In the genomic region with DNA sequence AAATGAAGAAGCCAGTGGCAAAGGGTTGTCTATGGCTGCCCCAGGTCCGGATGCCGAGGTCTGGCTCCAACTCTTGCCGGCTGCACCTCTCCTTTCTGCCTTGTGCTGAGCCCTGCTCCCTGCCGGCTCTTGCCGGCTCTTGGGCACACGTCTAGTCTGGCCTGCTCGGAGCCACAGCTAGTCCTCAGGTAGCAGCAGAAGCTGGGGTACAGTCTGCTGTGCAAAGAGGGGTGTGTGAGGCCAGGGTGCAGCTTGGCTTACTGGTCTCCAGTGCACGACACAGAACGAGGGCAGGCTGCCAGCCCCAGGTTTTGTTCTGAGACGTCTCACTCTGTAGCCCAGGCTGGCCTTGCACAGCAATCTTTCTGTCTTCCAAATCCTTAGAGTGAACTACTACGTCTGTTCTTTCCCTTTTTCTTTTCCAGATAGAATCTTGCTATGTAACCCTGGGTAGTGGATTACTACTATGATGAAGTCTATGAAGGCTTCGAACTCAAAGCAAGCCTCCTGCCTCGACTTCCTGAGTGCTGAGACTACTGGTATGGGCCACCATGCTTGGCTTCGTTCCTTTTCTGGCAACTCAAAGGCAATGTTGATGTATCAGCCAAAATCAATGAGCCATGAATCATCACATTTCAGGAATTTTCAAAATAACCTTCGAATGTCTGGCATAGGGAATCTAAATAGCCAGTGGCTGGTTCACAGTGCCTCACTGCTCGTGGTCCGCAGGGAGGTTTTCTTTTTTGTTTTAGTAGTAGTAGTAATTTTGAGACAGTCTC, we compare ENCODE assay signal across 9 mouse cellular contexts. TPM values are rescaled to one million over a fixed set of nuclear protein-coding genes. Genes with fewer than 3 reads are reported as not detected.
DNase-seq lines count a peak whose midpoint lies in the region; ATAC-seq and TF ChIP-seq lines count a peak whose summit lies in the region.
"Had no signal": no experiment of that assay in that cellular context is flagged by ENCODE, and none has a peak within 500 bp of the region (broad histone marks: within the 10 kb centered on the region; RNA-seq: fewer than 3 reads in every experiment).

No protein-coding gene starts in this region.

- no peak for ATAC-seq in kidney, embryonic 16.5 days (ENCODE audit: low FRiP score, low TSS enrichment)
- ATAC-seq in liver, embryonic 12.5 days: no peak

- H3K4me2 ChIP-seq in kidney, embryonic 16.5 days (replicated peaks; ENCODE audit: low read depth, low read length): no peak overlapping the region
- H3K4me2 ChIP-seq in liver, embryonic 12.5 days: peak overlapping the region; percentile 62

- TF ChIP-seq POLR2A in bone marrow, adult 2 months (IDR thresholded peaks at IDR 0.05; ENCODE audit: borderline replicate concordance, control insufficient read depth, low read depth, low read length): peak; percentile 22; the same call in 1 of the 2 replicates

- H3K9ac ChIP-seq in kidney, embryonic 16.5 days (replicated peaks; ENCODE audit: low read length): peak overlapping the region; percentile 33; the same call in 1 of the 2 replicates
- H3K9ac ChIP-seq in liver, embryonic 12.5 days: peak overlapping the region; percentile 63

- H3K4me3 ChIP-seq in kidney, embryonic 16.5 days (ENCODE audit: low read length): no peak overlapping the region
- no peak overlapping the region for H3K4me3 ChIP-seq in bone marrow, adult 2 months (replicated peaks; ENCODE audit: control insufficient read depth, low read depth, low read length)
- no peak overlapping the region for H3K4me3 ChIP-seq in embryonic facial prominence, embryonic 10.5 days
- H3K4me3 ChIP-seq in liver, embryonic 12.5 days: no peak overlapping the region

- H3K27me3 ChIP-seq in kidney, embryonic 16.5 days (ENCODE audit: insufficient read depth, low read length): no peaks in the 10 kb centered on the region
- no peaks in the 10 kb centered on the region for H3K27me3 ChIP-seq in embryonic facial prominence, embryonic 10.5 days (replicated peaks; ENCODE audit: low read depth, poor library complexity, severe bottlenecking)
- H3K27me3 ChIP-seq in liver, embryonic 12.5 days (replicated peaks): no peaks in the 10 kb centered on the region

- TF ChIP-seq CTCF in bone marrow, adult 2 months (IDR thresholded peaks at IDR 0.05; ENCODE audit: control insufficient read depth, insufficient read depth, low read length): no peak

- H3K27ac ChIP-seq in kidney, embryonic 16.5 days (ENCODE audit: low read length): peak overlapping the region; percentile 84
- H3K27ac ChIP-seq in bone marrow, adult 2 months (ENCODE audit: control insufficient read depth, insufficient read depth, low read depth, low read length, poor library complexity): peak overlapping the region; percentile 93
- H3K27ac ChIP-seq in embryonic facial prominence, embryonic 10.5 days (replicated peaks): peak overlapping the region; percentile 64; the same call in 1 of the 2 replicates
- peak overlapping the region; percentile 96 for H3K27ac ChIP-seq in liver, embryonic 12.5 days

- 67% methylated on average over 17 of the region's 17 CpGs for WGBS in kidney, embryonic 16.5 days
- WGBS in bone marrow, adult 2 months: 66% methylated on average over 17 of the region's 17 CpGs
- WGBS in embryonic facial prominence, embryonic 10.5 days: 87% methylated on average over 17 of the region's 17 CpGs
- WGBS in liver, embryonic 12.5 days (ENCODE audit: insufficient replicate concordance): 77% methylated on average over 17 of the region's 17 CpGs

- DNase-seq in kidney, adult 8-10 months: no peak
- no peak for DNase-seq in embryonic facial prominence, embryonic 10.5 days (ENCODE audit: low spot score)
- DNase-seq in embryo, embryonic 10.5 days (ENCODE audit: low spot score): no peak
- DNase-seq in lung, postnatal 25 days (ENCODE audit: low spot score): no peak
- no peak for DNase-seq in yolk sac, embryonic 10.5 days (ENCODE audit: low spot score)

- peaks cover 26% of the 10 kb centered on the region for H3K4me1 ChIP-seq in kidney, embryonic 16.5 days (ENCODE audit: insufficient read depth, low read length)
- peaks cover 6% of the 10 kb centered on the region for H3K4me1 ChIP-seq in bone marrow, adult 2 months (ENCODE audit: control insufficient read depth, insufficient read depth, low read length)
- H3K4me1 ChIP-seq in embryonic facial prominence, embryonic 10.5 days: peaks cover 10% of the 10 kb centered on the region
- H3K4me1 ChIP-seq in liver, embryonic 12.5 days: peaks cover 60% of the 10 kb centered on the region

- H3K36me3 ChIP-seq in kidney, embryonic 16.5 days (ENCODE audit: insufficient read depth, low read length): peaks cover 13% of the 10 kb centered on the region
- H3K36me3 ChIP-seq in embryonic facial prominence, embryonic 10.5 days (replicated peaks): peaks cover 36% of the 10 kb centered on the region
- H3K36me3 ChIP-seq in liver, embryonic 12.5 days: peaks cover 21% of the 10 kb centered on the region

- no peaks in the 10 kb centered on the region for H3K9me3 ChIP-seq in kidney, embryonic 16.5 days (ENCODE audit: low read length)
- H3K9me3 ChIP-seq in embryonic facial prominence, embryonic 10.5 days: no peaks in the 10 kb centered on the region
- no peaks in the 10 kb centered on the region for H3K9me3 ChIP-seq in liver, embryonic 12.5 days (replicated peaks)

RNA-seq across cellular contexts. Expression of gene Mvp, which starts 4.9 kb away (rescaled TPM):
- polyA plus RNA-seq in kidney, embryonic 16.5 days (2015; fragmentation: Nextera tagmentation; extraction: Ambion mirVana): 19.7 and 21.4 TPM in 2 replicates
- polyA plus RNA-seq in bone marrow, adult 2 months (2011; ENCODE audit: insufficient read depth, insufficient read length, low replicate concordance, missing spikeins): 6.3 and 15.1 TPM in 2 replicates
- 4.1 TPM in 2 replicates for polyA plus RNA-seq in embryonic facial prominence, embryonic 10.5 days (2016; fragmentation: Nextera tagmentation; extraction: Ambion mirVana)
- polyA plus RNA-seq in liver, embryonic 12.5 days (2016; fragmentation: Nextera tagmentation; extraction: Ambion mirVana): 8.3 and 8.9 TPM in 2 replicates

RNA-seq across cellular contexts. Expression of gene Pagr1b, which starts 6.8 kb away (rescaled TPM):
- 1.2 TPM in 1 of 2 replicates, not detected in the other for polyA plus RNA-seq in kidney, embryonic 16.5 days (2015; fragmentation: Nextera tagmentation; extraction: Ambion mirVana)
- polyA plus RNA-seq in bone marrow, adult 2 months (2011; ENCODE audit: insufficient read depth, insufficient read length, low replicate concordance, missing spikeins): not detected in 2 replicates
- 0.78 TPM in 1 of 2 replicates, not detected in the other for polyA plus RNA-seq in embryonic facial prominence, embryonic 10.5 days (2016; fragmentation: Nextera tagmentation; extraction: Ambion mirVana)
- polyA plus RNA-seq in liver, embryonic 12.5 days (2016; fragmentation: Nextera tagmentation; extraction: Ambion mirVana): 0.57 TPM in 1 of 2 replicates, not detected in the other
- polyA plus RNA-seq: erythroblast, embryonic 14.5 days had no signal

RNA-seq across cellular contexts. Expression of gene Pagr1a, which starts 7.7 kb away (rescaled TPM):
- polyA plus RNA-seq in kidney, embryonic 16.5 days (2015; fragmentation: Nextera tagmentation; extraction: Ambion mirVana): 61.3 and 88.7 TPM in 2 replicates
- polyA plus RNA-seq in bone marrow, adult 2 months (2011; ENCODE audit: insufficient read depth, insufficient read length, low replicate concordance, missing spikeins): 20.4 TPM in 1 of 2 replicates, not detected in the other
- polyA plus RNA-seq in embryonic facial prominence, embryonic 10.5 days (2016; fragmentation: Nextera tagmentation; extraction: Ambion mirVana): 41.1 and 107 TPM in 2 replicates
- 60.5 and 65.1 TPM in 2 replicates for polyA plus RNA-seq in liver, embryonic 12.5 days (2016; fragmentation: Nextera tagmentation; extraction: Ambion mirVana)

RNA-seq across cellular contexts. Expression of gene Gm42742, which starts 11.4 kb away (rescaled TPM):
- 34.7 and 51.6 TPM in 2 replicates for polyA plus RNA-seq in kidney, embryonic 16.5 days (2015; fragmentation: Nextera tagmentation; extraction: Ambion mirVana)
- 11.2 and 52.5 TPM in 2 replicates for polyA plus RNA-seq in bone marrow, adult 2 months (2011; ENCODE audit: insufficient read depth, insufficient read length, low replicate concordance, missing spikeins)
- 37.7 and 92.9 TPM in 2 replicates for polyA plus RNA-seq in embryonic facial prominence, embryonic 10.5 days (2016; fragmentation: Nextera tagmentation; extraction: Ambion mirVana)
- 4.1 and 8.9 TPM in 2 replicates for polyA plus RNA-seq in liver, embryonic 12.5 days (2016; fragmentation: Nextera tagmentation; extraction: Ambion mirVana)

RNA-seq across cellular contexts. Expression of gene Prrt2, which starts 11.5 kb away (rescaled TPM):
- polyA plus RNA-seq in kidney, embryonic 16.5 days (2015; fragmentation: Nextera tagmentation; extraction: Ambion mirVana): 5.4 and 6.0 TPM in 2 replicates
- 5.3 TPM in 1 of 2 replicates, not detected in the other for polyA plus RNA-seq in bone marrow, adult 2 months (2011; ENCODE audit: insufficient read depth, insufficient read length, low replicate concordance, missing spikeins)
- 2.7 and 3.4 TPM in 2 replicates for polyA plus RNA-seq in embryonic facial prominence, embryonic 10.5 days (2016; fragmentation: Nextera tagmentation; extraction: Ambion mirVana)
- 0.88 and 2.1 TPM in 2 replicates for polyA plus RNA-seq in liver, embryonic 12.5 days (2016; fragmentation: Nextera tagmentation; extraction: Ambion mirVana)
